Mouse (Mus musculus) ES-Bruce4 (cell line): Measurements from ENCODE around the gene Il5ra. TPM values are rescaled to one million over a fixed set of nuclear protein-coding genes. Genes with fewer than 3 reads are reported as not detected.

Experiments
- H3K27ac ChIP-seq: 2 replicates; pipeline ENCODE4 v1.5.1; 2012; ENCODE audit warnings: low read length, inconsistent platforms; ENCODE audit not compliant: insufficient read depth
- H3K27me3 ChIP-seq: 2 replicates; pipeline ENCODE4 v1.6.1; 2012; ENCODE audit warnings: mild to moderate bottlenecking, low read length, inconsistent platforms; ENCODE audit not compliant: control insufficient read depth, poor library complexity, insufficient read depth, severe bottlenecking
- H3K36me3 ChIP-seq: 2 replicates; pipeline ENCODE4 v1.6.1; 2012; ENCODE audit warnings: inconsistent platforms, mild to moderate bottlenecking, low read length, moderate library complexity; ENCODE audit not compliant: control insufficient read depth, poor library complexity, insufficient read depth, severe bottlenecking
- H3K4me1 ChIP-seq: one replicate; pipeline ENCODE4 v1.8.1; 2011; ENCODE audit warnings: low read length; ENCODE audit not compliant: control insufficient read depth, insufficient read depth
- H3K4me3 ChIP-seq: 2 replicates; pipeline ENCODE4 v1.5.1; 2011; ENCODE audit warnings: low read depth, mild to moderate bottlenecking, low read length
- H3K9ac ChIP-seq: 2 replicates; pipeline ENCODE4 v1.6.1; 2012; ENCODE audit warnings: low read depth, mild to moderate bottlenecking, inconsistent platforms; ENCODE audit not compliant: poor library complexity, severe bottlenecking
- H3K9me3 ChIP-seq: replicated peaks from 2 replicates; pipeline ENCODE4 v1.6.1; 2012; ENCODE audit warnings: mild to moderate bottlenecking, low read length, inconsistent platforms; ENCODE audit not compliant: control insufficient read depth, poor library complexity, insufficient read depth, severe bottlenecking
- CTCF ChIP-seq: IDR thresholded peaks from one replicate; pipeline ENCODE4 v1.8.1; 2011; ENCODE audit warnings: low read depth, low read length
- EP300 ChIP-seq: IDR thresholded peaks from 2 replicates; pipeline ENCODE4 v1.6.1; 2011; ENCODE audit warnings: low read depth, low read length; ENCODE audit not compliant: insufficient read depth
- POLR2A ChIP-seq: IDR thresholded peaks from one replicate; pipeline ENCODE4 v1.8.1; 2011; ENCODE audit warnings: low read length; ENCODE audit not compliant: insufficient read depth
- polyA plus RNA-seq: library from polyadenylated mRNA; stranded (reverse); fragments of >200 nt; gene quantifications from 2 replicates; pipeline ENCODE4 v1.2.4, GENCODE M21; 2011; ENCODE audit warnings: low read depth; ENCODE audit not compliant: missing spikeins, insufficient read depth, insufficient read length

The Il5ra gene
- polyA plus RNA-seq, 1 experiment: not detected

DNA sequence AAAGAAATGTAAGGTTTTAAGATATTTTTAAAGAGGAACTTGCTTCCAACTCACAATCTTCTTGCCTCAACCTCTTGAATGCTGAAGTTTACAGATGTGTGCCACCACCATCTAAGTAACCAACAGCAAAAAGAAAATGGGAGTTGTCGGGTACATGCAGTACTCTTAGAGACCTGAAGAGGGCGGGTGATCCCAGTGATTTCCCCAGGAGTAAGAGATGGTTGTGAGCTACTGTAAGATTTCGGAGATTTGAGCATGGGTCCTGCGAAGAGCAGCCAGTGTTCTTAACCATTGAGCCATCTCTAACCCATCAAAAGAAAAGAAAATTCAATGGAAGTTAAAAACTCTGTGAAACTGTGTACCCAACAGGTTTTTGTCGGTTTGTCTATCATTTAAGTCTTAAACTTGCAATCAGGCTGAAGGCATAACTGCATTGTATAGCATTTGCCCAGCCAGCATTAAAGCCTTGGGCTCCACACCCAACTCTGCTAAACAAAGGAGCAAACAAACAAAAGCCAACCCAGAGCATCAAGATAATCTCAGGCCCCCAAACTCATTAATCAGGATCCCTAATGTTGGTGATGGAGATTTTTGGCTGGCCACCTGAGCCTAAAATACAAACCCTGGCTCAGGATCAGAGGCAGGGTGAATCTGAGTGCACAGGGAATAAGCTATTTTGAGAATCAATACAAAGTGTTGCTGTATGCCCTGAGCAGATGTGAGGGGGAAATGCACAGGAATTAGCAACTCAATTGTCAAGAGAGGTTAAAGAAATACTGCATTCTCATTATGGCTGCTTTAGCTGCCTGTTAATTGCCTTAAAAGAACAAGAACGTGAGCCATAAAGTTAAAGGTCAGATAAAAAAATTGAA lies 84.8 kb downstream of the Il5ra start:
- Histone ChIP-seq H3K36me3 (no peaks in the 10 kb centered on the region), H3K27ac (no peak overlapping the region), H3K27me3 (no peaks in the 10 kb centered on the region), H3K9ac (no peak overlapping the region), H3K4me1 (no peaks in the 10 kb centered on the region), H3K9me3 (no peaks in the 10 kb centered on the region), H3K4me3 (no peak overlapping the region)
- TF ChIP-seq POLR2A (no peak), EP300 (no peak), CTCF (no peak)

Other genes with a start within 250 kb of the Il5ra start
- 50.2 and 53.9 TPM in 2 replicates for gene Trnt1, start 20.1 kb upstream of the Il5ra start, polyA plus RNA-seq
- 44.6 and 47.9 TPM in 2 replicates for gene Crbn, start 51.0 kb upstream of the Il5ra start, polyA plus RNA-seq